Mouse (Mus musculus): ENCODE data around the gene Dscaml1. TPM values are rescaled to one million over a fixed set of nuclear protein-coding genes. Genes with fewer than 3 reads are reported as not detected.

Dscaml1 gene
- polyA plus RNA-seq, 1 experiment, result not detected

DNA sequence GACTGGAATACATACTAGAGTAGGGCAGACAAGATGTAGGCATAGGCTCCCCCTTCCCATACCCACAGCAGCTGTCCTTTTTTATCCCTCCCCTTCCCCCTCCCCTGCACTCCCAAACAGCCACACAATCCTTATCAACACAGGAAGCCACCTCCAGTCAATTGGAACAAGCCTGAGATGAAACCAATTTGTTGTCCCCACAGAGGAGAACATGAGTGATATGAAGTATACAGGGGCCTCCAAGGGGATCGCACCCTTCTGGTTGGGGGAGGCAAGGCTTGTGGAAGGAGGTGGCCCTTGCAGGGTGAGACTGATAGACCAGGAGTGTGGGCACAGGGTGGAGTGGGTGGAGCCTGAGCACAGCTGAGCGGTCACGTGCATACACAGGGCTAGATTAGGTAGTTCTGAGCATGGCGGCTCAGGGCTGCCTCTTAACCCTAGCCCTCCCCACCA, 79.1 kb downstream of the Dscaml1 start:
- no peak for TF ChIP-seq GATA1 (IDR thresholded peaks at IDR 0.05; ENCODE audit: low read length)

GRCm38 (mm10) chr9:45507482-45507881, 81.1 kb downstream of the Dscaml1 start:
- TF ChIP-seq GATA1 (IDR thresholded peaks at IDR 0.05; ENCODE audit: low read length), result no peak

GRCm38 (mm10) chr9:45510806-45511546, 84.5 kb downstream of the Dscaml1 start:
- no peak for TF ChIP-seq GATA1 (IDR thresholded peaks at IDR 0.05; ENCODE audit: low read length)

- no peak for TF ChIP-seq GATA1 (IDR thresholded peaks at IDR 0.05; ENCODE audit: low read length)
Observed at GRCm38 (mm10) chr9:45517993-45518705, 91.7 kb downstream of the Dscaml1 start.

- TF ChIP-seq GATA1 (IDR thresholded peaks at IDR 0.05; ENCODE audit: low read length), result no peak
Observed at GRCm38 (mm10) chr9:45519841-45520240, 93.4 kb downstream of the Dscaml1 start.

GRCm38 (mm10) chr9:45522866-45523265, 96.4 kb downstream of the Dscaml1 start:
- no peak for TF ChIP-seq GATA1 (IDR thresholded peaks at IDR 0.05; ENCODE audit: low read length)

- no peak for TF ChIP-seq GATA1 (IDR thresholded peaks at IDR 0.05; ENCODE audit: low read length)
Observed at GRCm38 (mm10) chr9:45524505-45524904, 98.1 kb downstream of the Dscaml1 start.

- TF ChIP-seq GATA1 (IDR thresholded peaks at IDR 0.05; ENCODE audit: low read length), result no peak
Observed at GRCm38 (mm10) chr9:45533253-45533652, 106.8 kb downstream of the Dscaml1 start.

GRCm38 (mm10) chr9:45534472-45534988, 108.1 kb downstream of the Dscaml1 start:
- TF ChIP-seq GATA1 (IDR thresholded peaks at IDR 0.05; ENCODE audit: low read length), result no peak

DNA sequence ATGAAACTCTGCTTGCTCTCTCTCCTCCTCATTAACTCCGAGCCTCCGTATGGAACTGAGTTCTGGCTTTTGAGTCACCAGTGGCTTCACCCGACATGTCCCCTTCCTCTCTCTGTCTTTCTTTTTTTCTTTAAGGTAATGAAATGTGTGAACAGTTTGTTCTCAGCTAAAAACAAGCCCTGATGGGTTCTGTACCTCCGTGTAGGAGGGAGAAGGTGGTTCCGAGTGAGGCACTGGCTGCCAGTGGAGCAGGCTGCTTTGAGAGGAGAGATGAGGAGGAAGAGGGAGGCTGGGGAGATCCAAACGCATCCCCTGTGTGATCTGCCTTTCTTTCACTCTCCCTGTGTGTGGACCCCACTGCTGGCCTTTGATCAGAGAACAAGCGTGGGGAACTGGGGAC, 111.2 kb downstream of the Dscaml1 start:
- TF ChIP-seq GATA1 (IDR thresholded peaks at IDR 0.05; ENCODE audit: low read length), result no peak

GRCm38 (mm10) chr9:45539265-45540044, 113.0 kb downstream of the Dscaml1 start:
- TF ChIP-seq GATA1 (IDR thresholded peaks at IDR 0.05; ENCODE audit: low read length), result no peak

GRCm38 (mm10) chr9:45546024-45546638, 119.7 kb downstream of the Dscaml1 start:
- no peak for TF ChIP-seq GATA1 (IDR thresholded peaks at IDR 0.05; ENCODE audit: low read length)

DNA sequence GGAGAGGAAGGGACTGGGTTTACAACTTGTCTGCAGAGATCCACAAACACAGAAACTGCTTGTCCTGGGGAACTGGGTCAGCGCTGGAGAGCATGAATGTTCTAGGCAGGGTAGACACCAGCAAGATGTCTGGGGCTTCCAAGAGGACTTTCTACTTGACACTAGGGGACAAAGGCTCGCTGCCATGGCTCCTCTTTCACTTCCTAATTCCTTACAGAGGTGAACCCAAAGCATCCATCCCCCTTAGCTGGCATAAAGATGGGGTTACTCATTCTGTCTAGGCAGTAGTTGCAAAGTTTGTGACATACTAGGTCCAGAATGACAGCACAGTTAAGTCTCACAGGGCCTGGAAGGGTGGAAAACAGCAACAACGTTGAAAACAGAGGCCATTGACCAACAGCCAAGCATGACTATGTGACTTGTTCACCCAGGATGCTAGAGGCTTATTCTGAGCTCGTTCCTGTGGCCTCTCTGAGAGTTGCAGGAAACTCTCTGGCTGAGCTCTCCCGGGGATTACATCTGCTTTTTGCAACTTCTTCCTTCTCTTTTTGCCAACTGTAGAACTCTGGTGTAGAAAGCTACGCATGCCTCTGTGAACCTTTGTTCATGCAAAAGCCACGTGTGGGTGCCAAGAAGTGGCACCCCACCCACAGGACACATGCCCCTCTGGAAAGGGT, 120.6 kb downstream of the Dscaml1 start:
- no peak for TF ChIP-seq GATA1 (IDR thresholded peaks at IDR 0.05; ENCODE audit: low read length)

DNA sequence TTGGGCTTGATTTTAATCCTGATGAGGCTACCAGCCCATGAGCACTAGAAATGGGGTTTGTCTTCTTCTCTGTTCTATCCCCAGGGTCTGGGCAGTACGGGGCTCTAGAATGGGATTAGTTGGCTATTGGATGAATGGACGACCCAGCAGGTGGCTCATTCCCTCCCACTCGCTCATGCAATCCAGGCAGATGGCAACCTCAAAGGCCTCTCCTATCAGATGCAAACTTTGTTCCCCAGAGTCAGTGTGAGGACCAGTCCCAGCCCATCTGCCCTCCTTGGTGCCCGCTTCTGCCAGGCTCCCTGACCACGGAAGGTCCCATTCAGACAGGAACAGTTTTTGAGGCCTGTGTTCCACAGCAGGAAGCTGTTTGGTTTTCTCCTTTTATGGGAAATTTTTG, 123.4 kb downstream of the Dscaml1 start:
- TF ChIP-seq GATA1 (IDR thresholded peaks at IDR 0.05; ENCODE audit: low read length), result no peak

DNA sequence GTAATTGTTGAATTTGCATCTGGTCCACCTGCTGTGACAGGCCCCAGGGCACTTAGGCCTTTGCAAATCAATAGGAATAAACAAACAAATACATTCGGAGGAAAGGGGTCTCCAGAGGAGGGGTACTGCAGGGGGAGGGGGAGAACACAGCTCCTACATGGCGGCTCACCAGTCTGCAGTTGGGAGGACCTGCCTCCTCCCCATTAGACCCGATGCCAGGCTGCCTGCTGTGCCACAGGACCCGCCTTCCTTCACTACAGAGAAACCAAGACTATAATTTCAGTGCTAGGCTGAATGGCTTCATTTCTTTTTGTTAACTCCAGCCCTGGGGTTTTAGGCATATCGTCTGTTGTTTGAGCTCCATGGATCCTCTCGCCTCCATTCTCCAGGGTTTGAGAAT, 123.8 kb downstream of the Dscaml1 start:
- TF ChIP-seq GATA1 (IDR thresholded peaks at IDR 0.05; ENCODE audit: low read length), result no peak
